In genomic region chr8:122720070-122720729, GRCm38 (mm10) we compare ENCODE assay signal across 8 mouse cellular contexts. TPM values are rescaled to one million over a fixed set of nuclear protein-coding genes. Genes with fewer than 3 reads are reported as not detected.
DNase-seq lines count a peak whose midpoint lies in the region; ATAC-seq and TF ChIP-seq lines count a peak whose summit lies in the region.

No protein-coding gene starts in this region.

- 18% methylated on average over 25 of the region's 25 CpGs for WGBS in cerebellum, adult 2 months
- 9% methylated on average over 25 of the region's 25 CpGs for WGBS in forebrain, embryonic 13.5 days
- WGBS in intestine, embryonic 14.5 days: 12% methylated on average over 25 of the region's 25 CpGs

- no peaks in the 10 kb centered on the region for H3K9me3 ChIP-seq in forebrain, embryonic 13.5 days (replicated peaks)
- H3K9me3 ChIP-seq in intestine, embryonic 14.5 days (ENCODE audit: control insufficient read depth, low read length): no peaks in the 10 kb centered on the region

- DNase-seq in cerebellum, adult 2 months: no peak
- no peak for DNase-seq in cerebellum, postnatal 36 days
- DNase-seq in CD4-positive helper T cell, adult 2 months (ENCODE audit: low read depth, low spot score): peak; percentile 19
- no peak for DNase-seq in intestine, embryonic 14.5 days (ENCODE audit: low spot score)
- peak; percentile 77 for DNase-seq in lung, postnatal 14 days
- DNase-seq in spleen, postnatal 36 days (ENCODE audit: low spot score in 2 of 2): peak; percentile 77 to 85
- no peak for DNase-seq in cerebellum, adult 11-12 months

- peak overlapping the region; percentile 43 for H3K4me2 ChIP-seq in forebrain, embryonic 13.5 days
- H3K4me2 ChIP-seq in intestine, embryonic 14.5 days (ENCODE audit: low read length): peak overlapping the region; percentile 22; the same call in 1 of the 2 replicates

- TF ChIP-seq POLR2A in cerebellum, adult 2 months (IDR thresholded peaks at IDR 0.05; ENCODE audit: borderline replicate concordance, insufficient read depth, low read length): no peak

- no peaks in the 10 kb centered on the region for H3K36me3 ChIP-seq in forebrain, embryonic 13.5 days (ENCODE audit: poor library complexity, severe bottlenecking)
- no peaks in the 10 kb centered on the region for H3K36me3 ChIP-seq in intestine, embryonic 14.5 days (ENCODE audit: control insufficient read depth, insufficient read depth, low read length)

- H3K9ac ChIP-seq in forebrain, embryonic 13.5 days: peak overlapping the region; percentile 44; the same call in 1 of the 2 replicates
- no peak overlapping the region for H3K9ac ChIP-seq in intestine, embryonic 14.5 days (ENCODE audit: low read length)

- TF ChIP-seq CTCF in cerebellum, adult 2 months (IDR thresholded peaks at IDR 0.05; ENCODE audit: borderline replicate concordance, insufficient read depth, low read depth, low read length): no peak

- H3K4me3 ChIP-seq in cerebellum, adult 2 months (replicated peaks; ENCODE audit: insufficient read depth, low read depth, low read length): peak overlapping the region; percentile 8
- 0 out of 2 replicates have a peak overlapping the region, but pooled peaks have one; percentile 11 for H3K4me3 ChIP-seq in forebrain, embryonic 13.5 days
- peak overlapping the region; percentile 1; the same call in 1 of the 2 replicates for H3K4me3 ChIP-seq in intestine, embryonic 14.5 days (ENCODE audit: low read depth, low read length)

- no peaks in the 10 kb centered on the region for H3K27me3 ChIP-seq in cerebellum, adult 2 months (ENCODE audit: control insufficient read depth, insufficient read depth, low read length)
- H3K27me3 ChIP-seq in forebrain, embryonic 13.5 days: peaks cover 28% of the 10 kb centered on the region
- H3K27me3 ChIP-seq in intestine, embryonic 14.5 days (replicated peaks; ENCODE audit: control insufficient read depth, insufficient read depth, low read length): 0 out of 2 replicates have a peak, but pooled peaks cover 10% of the 10 kb centered on the region

- 0 out of 2 replicates have a peak, but pooled peaks have one; percentile 57 for ATAC-seq in forebrain, embryonic 13.5 days
- ATAC-seq in intestine, embryonic 14.5 days (replicated peaks; ENCODE audit: low FRiP score, low TSS enrichment, low read depth): no peak

- peaks cover 20% of the 10 kb centered on the region for H3K4me1 ChIP-seq in cerebellum, adult 2 months (ENCODE audit: control insufficient read depth, insufficient read depth, low read length)
- peaks cover 25% of the 10 kb centered on the region for H3K4me1 ChIP-seq in forebrain, embryonic 13.5 days
- no peaks in the 10 kb centered on the region for H3K4me1 ChIP-seq in intestine, embryonic 14.5 days (replicated peaks; ENCODE audit: control insufficient read depth, insufficient read depth, low read length)

- no peak overlapping the region for H3K27ac ChIP-seq in cerebellum, adult 2 months (ENCODE audit: insufficient read depth, low read length)
- H3K27ac ChIP-seq in forebrain, embryonic 13.5 days: peak overlapping the region; percentile 80
- no peak overlapping the region for H3K27ac ChIP-seq in intestine, embryonic 14.5 days (ENCODE audit: low read depth)

RNA-seq across cellular contexts. Expression of gene Cbfa2t3, which starts 21.3 kb away (rescaled TPM):
- polyA plus RNA-seq in cerebellum, adult 2 months (2012; rRNA removed): 17.7 and 21.6 TPM in 2 replicates
- polyA plus RNA-seq in forebrain, embryonic 13.5 days (2015; fragmentation: Nextera tagmentation; extraction: Ambion mirVana): 12.4 and 13.9 TPM in 2 replicates
- polyA plus RNA-seq in intestine, embryonic 14.5 days (2014; fragmentation: Nextera tagmentation; extraction: Ambion mirVana): 3.9 and 4.0 TPM in 2 replicates

RNA-seq across cellular contexts. Expression of gene Acsf3, which starts 55.1 kb away (rescaled TPM):
- 33.0 and 33.6 TPM in 2 replicates for polyA plus RNA-seq in cerebellum, adult 2 months (2012; rRNA removed)
- 15.4 and 17.4 TPM in 2 replicates for polyA plus RNA-seq in forebrain, embryonic 13.5 days (2015; fragmentation: Nextera tagmentation; extraction: Ambion mirVana)
- polyA plus RNA-seq in intestine, embryonic 14.5 days (2014; fragmentation: Nextera tagmentation; extraction: Ambion mirVana): 19.0 and 21.6 TPM in 2 replicates

Comparison
In these comparisons a context has a peak if more than half of its experiments do, and no peak if none do; other contexts are left out.
1. DNase-seq: peak in CD4-positive helper T cell, adult 2 months (single experiment), lung, postnatal 14 days (single experiment) and spleen, postnatal 36 days (2 of 2); none in cerebellum, adult 2 months (0 of 2), cerebellum, postnatal 36 days (0 of 2), intestine, embryonic 14.5 days (single experiment) and cerebellum, adult 11-12 months (single experiment).
2. Peak in every context shown above with its lines, with median percentiles within 50 percentile points of each other: H3K4me3 ChIP-seq.